Mouse (Mus musculus) monocyte, adult 2 months (primary cell): ENCODE measurements around the gene Cd302.
A peak's percentile ranks its signal among the peaks of the same experiment; 100 is the strongest.

ENCODE experiments used
- DNase-seq, 2 experiments: peaks; one replicate each; pipeline ENCODE4 v3.0.0; 2022; ENCODE audit warnings: low spot score in 2 of 2, low read depth in 1 of 2

Cd302 gene

GRCm38 (mm10) chr2:60253506-60253905 lies 30.8 kb downstream of the Cd302 start:
- DNase-seq, result no peak

GRCm38 (mm10) chr2:60252782-60253181 lies 31.5 kb downstream of the Cd302 start:
- no peak for DNase-seq

- no peak for DNase-seq
Measured at GRCm38 (mm10) chr2:60234506-60234905, 49.8 kb downstream of the Cd302 start.

- DNase-seq, result no peak
Measured at GRCm38 (mm10) chr2:60233147-60233546, 51.1 kb downstream of the Cd302 start.

- DNase-seq, result no peak
Measured at GRCm38 (mm10) chr2:60230361-60230760, 53.9 kb downstream of the Cd302 start.

- DNase-seq, result no peak
Measured at GRCm38 (mm10) chr2:60228470-60228869, 55.8 kb downstream of the Cd302 start.

GRCm38 (mm10) chr2:60223489-60223888 lies 60.8 kb downstream of the Cd302 start:
- DNase-seq, result no peak

GRCm38 (mm10) chr2:60221954-60222353 lies 62.3 kb downstream of the Cd302 start:
- DNase-seq, result no peak

- DNase-seq, result no peak
Measured at GRCm38 (mm10) chr2:60221236-60221635, 63.1 kb downstream of the Cd302 start.

- DNase-seq, result no peak
Measured at GRCm38 (mm10) chr2:60217620-60218019, 66.7 kb downstream of the Cd302 start.

GRCm38 (mm10) chr2:60216547-60217153 lies 67.6 kb downstream of the Cd302 start:
- DNase-seq, result no peak

- DNase-seq, result no peak
Measured at GRCm38 (mm10) chr2:60214683-60215082, 69.6 kb downstream of the Cd302 start.

- DNase-seq, result no peak
Measured at GRCm38 (mm10) chr2:60212488-60212887, 71.8 kb downstream of the Cd302 start.

GRCm38 (mm10) chr2:60210821-60211220 lies 73.5 kb downstream of the Cd302 start:
- no peak for DNase-seq

- peak; percentile 64 to 83 for DNase-seq
Measured at GRCm38 (mm10) chr2:60209703-60210651, 74.3 kb downstream of the Cd302 start, which contains the start of the genes Baz2b and March7. Baz2b (minus strand) TSS chr2:60209839. March7 (plus strand) TSS chr2:60209887.

- peak in 1 of 2 experiments; percentile 7 for DNase-seq
Measured at GRCm38 (mm10) chr2:60209122-60209611, 75.1 kb downstream of the Cd302 start.

- no peak for DNase-seq
Measured at GRCm38 (mm10) chr2:60205795-60206194, 78.5 kb downstream of the Cd302 start.

- DNase-seq, result no peak
Measured at GRCm38 (mm10) chr2:60204162-60204561, 80.1 kb downstream of the Cd302 start.

- DNase-seq, result no peak
Measured at GRCm38 (mm10) chr2:60203733-60204132, 80.6 kb downstream of the Cd302 start.

GRCm38 (mm10) chr2:60202900-60203530 lies 81.3 kb downstream of the Cd302 start:
- no peak for DNase-seq
